Mouse (Mus musculus) lung, postnatal 0 days (tissue): Measurements from ENCODE around the gene Hist1h1c. TPM values are rescaled to one million over a fixed set of nuclear protein-coding genes. Genes with fewer than 3 reads are reported as not detected.

Source experiments
- ATAC-seq: fragments of 200-750 bp; cut with Nextera tagmentation; 2 replicates; pipeline ENCODE4 v1.8.0; 2017; ENCODE audit warnings: moderate library complexity
- DNase-seq: peaks from one replicate; pipeline ENCODE4 v3.0.0-alpha.2; 2016; ENCODE audit warnings: low spot score
- H3K27ac ChIP-seq: fragments of 300-500 bp; sonication (generic); 2 replicates; pipeline ENCODE4 v1.5.1; 2014; ENCODE audit warnings: antibody characterized with exemption, mild to moderate bottlenecking, low read length, mixed read lengths
- H3K27me3 ChIP-seq: fragments of 300-500 bp; sonication (generic); replicated peaks from 2 replicates; pipeline ENCODE4 v1.6.1; 2014; ENCODE audit warnings: low read length, mixed read lengths; ENCODE audit not compliant: insufficient read depth
- H3K36me3 ChIP-seq: fragments of 300-500 bp; sonication (generic); 2 replicates; pipeline ENCODE4 v1.6.1; 2014; ENCODE audit warnings: low read length, mixed read lengths; ENCODE audit not compliant: insufficient read depth
- H3K4me1 ChIP-seq: fragments of 300-500 bp; sonication (generic); 2 replicates; pipeline ENCODE4 v1.6.1; 2014; ENCODE audit warnings: antibody characterized with exemption, low read depth, low read length, mixed read lengths; ENCODE audit not compliant: insufficient read depth
- H3K4me2 ChIP-seq: fragments of 300-500 bp; sonication (generic); replicated peaks from 2 replicates; pipeline ENCODE4 v1.6.1; 2014; ENCODE audit warnings: low read depth, mild to moderate bottlenecking, low read length, moderate library complexity, mixed read lengths
- H3K4me3 ChIP-seq: fragments of 300-500 bp; sonication (generic); 2 replicates; pipeline ENCODE4 v1.5.1; 2014; ENCODE audit warnings: low read depth, low read length
- H3K9ac ChIP-seq: fragments of 300-500 bp; sonication (generic); replicated peaks from 2 replicates; pipeline ENCODE4 v1.6.1; 2014; ENCODE audit warnings: low read depth, mild to moderate bottlenecking
- H3K9me3 ChIP-seq: fragments of 300-500 bp; sonication (generic); 2 replicates; pipeline ENCODE4 v1.6.1; 2016; ENCODE audit warnings: low read length, mixed read lengths
- CTCF ChIP-seq: IDR thresholded peaks from 2 replicates; pipeline ENCODE4 v1.5.1; 2016; ENCODE audit warnings: antibody characterized with exemption, mild to moderate bottlenecking
- EP300 ChIP-seq: IDR thresholded peaks from 2 replicates; pipeline ENCODE4 v1.6.1; 2016; ENCODE audit warnings: antibody characterized with exemption, mild to moderate bottlenecking, control low read depth
- WGBS: fragments of 180-500 bp; shearing (Covaris S2); extraction: QIAGEN DNeasy Blood & Tissue Kit; methylation state at CpG from one replicate; pipeline ENCODE4 v1.1.7; 2014; 5-methylcytosine and 5-hydroxymethylcytosine counted together
- polyA plus RNA-seq: library from polyadenylated mRNA; unstranded; fragments of >200 nt; fragmentation: Nextera tagmentation; extraction: Ambion mirVana; gene quantifications from 2 replicates; pipeline ENCODE4 v1.2.1, GENCODE M21; 2015

Hist1h1c gene
- polyA plus RNA-seq, 1 experiment from 2014 or later: 43.3 TPM

GRCm38 (mm10) chr13:23725213-23725612 is 13.4 kb upstream of the Hist1h1c start:
- Histone ChIP-seq H3K4me2 (no peak overlapping the region), H3K4me3 (no peak overlapping the region), H3K9ac (no peak overlapping the region), H3K9me3 (no peaks in the 10 kb centered on the region), H3K27me3 (no peaks in the 10 kb centered on the region), H3K4me1 (no peaks in the 10 kb centered on the region), H3K27ac (no peak overlapping the region), H3K36me3 (no peaks in the 10 kb centered on the region)
- TF ChIP-seq CTCF: no peak
- DNase-seq (no peak), ATAC-seq (no peak)
- WGBS: no CpG with 5 or more reads among the region's 1 CpGs

GRCm38 (mm10) chr13:23728472-23729191 is 10.0 kb upstream of the Hist1h1c start:
- Histone ChIP-seq H3K4me2 (no peak overlapping the region), H3K36me3 (no peaks in the 10 kb centered on the region), H3K27ac (no peak overlapping the region), H3K9me3 (no peaks in the 10 kb centered on the region), H3K4me1 (0 out of 2 replicates have a peak, but pooled peaks cover 3% of the 10 kb centered on the region), H3K4me3 (no peak overlapping the region), H3K9ac (no peak overlapping the region), H3K27me3 (no peaks in the 10 kb centered on the region)
- DNase-seq (no peak), ATAC-seq (no peak)
- WGBS: 83% methylated on average over 18 of the region's 18 CpGs
- TF ChIP-seq CTCF: no peak
- no peak for TF ChIP-seq EP300

- no peak for TF ChIP-seq CTCF
- no peak for TF ChIP-seq EP300
- ATAC-seq (no peak), DNase-seq (no peak)
- WGBS: 89% methylated on average over 9 of the region's 9 CpGs
- Histone ChIP-seq H3K36me3 (no peaks in the 10 kb centered on the region), H3K4me2 (no peak overlapping the region), H3K4me1 (0 out of 2 replicates have a peak, but pooled peaks cover 3% of the 10 kb centered on the region), H3K9ac (no peak overlapping the region), H3K4me3 (no peak overlapping the region), H3K27ac (no peak overlapping the region), H3K9me3 (no peaks in the 10 kb centered on the region), H3K27me3 (no peaks in the 10 kb centered on the region)
These were observed 9.4 kb upstream of the Hist1h1c start for GRCm38 (mm10) chr13:23729192-23729525.

GRCm38 (mm10) chr13:23729706-23730105 is 8.9 kb upstream of the Hist1h1c start:
- Histone ChIP-seq H3K27me3 (no peaks in the 10 kb centered on the region), H3K4me2 (no peak overlapping the region), H3K4me1 (0 out of 2 replicates have a peak, but pooled peaks cover 3% of the 10 kb centered on the region), H3K4me3 (no peak overlapping the region), H3K9me3 (no peaks in the 10 kb centered on the region), H3K9ac (no peak overlapping the region), H3K27ac (no peak overlapping the region), H3K36me3 (no peaks in the 10 kb centered on the region)
- ATAC-seq (no peak), DNase-seq (no peak)
- TF ChIP-seq CTCF (no peak), EP300 (no peak)
- 87% methylated on average over 5 of the region's 5 CpGs for WGBS

GRCm38 (mm10) chr13:23730479-23730878 is 8.1 kb upstream of the Hist1h1c start:
- TF ChIP-seq EP300 (peak; percentile 48; the same call in 1 of the 2 replicates), CTCF (no peak)
- Histone ChIP-seq H3K4me3 (no peak overlapping the region), H3K36me3 (no peaks in the 10 kb centered on the region), H3K27ac (no peak overlapping the region), H3K4me1 (0 out of 2 replicates have a peak, but pooled peaks cover 3% of the 10 kb centered on the region), H3K9ac (no peak overlapping the region), H3K27me3 (no peaks in the 10 kb centered on the region), H3K4me2 (no peak overlapping the region), H3K9me3 (no peaks in the 10 kb centered on the region)
- WGBS: 19% methylated on average over 8 of the region's 8 CpGs
- peak; percentile 86 for ATAC-seq
- peak; percentile 87 for DNase-seq

GRCm38 (mm10) chr13:23732156-23732804 is 6.3 kb upstream of the Hist1h1c start:
- no peak overlapping the region for H3K4me3 ChIP-seq
- no peaks in the 10 kb centered on the region for H3K27me3 ChIP-seq
- H3K4me2 ChIP-seq: no peak overlapping the region
- H3K9me3 ChIP-seq: no peaks in the 10 kb centered on the region
- WGBS: 24% methylated on average over 8 of the region's 8 CpGs
- no peak overlapping the region for H3K9ac ChIP-seq
- no peaks in the 10 kb centered on the region for H3K36me3 ChIP-seq
- no peak overlapping the region for H3K27ac ChIP-seq
- ATAC-seq: 0 out of 2 replicates have a peak, but pooled peaks have one; percentile 42
- TF ChIP-seq CTCF: peak; percentile 90
- no peak for TF ChIP-seq EP300
- peak; percentile 86 for DNase-seq
- H3K4me1 ChIP-seq: 0 out of 2 replicates have a peak, but pooled peaks cover 3% of the 10 kb centered on the region
